14 mouse cellular contexts compared by ENCODE assay signal in the genomic region with DNA sequence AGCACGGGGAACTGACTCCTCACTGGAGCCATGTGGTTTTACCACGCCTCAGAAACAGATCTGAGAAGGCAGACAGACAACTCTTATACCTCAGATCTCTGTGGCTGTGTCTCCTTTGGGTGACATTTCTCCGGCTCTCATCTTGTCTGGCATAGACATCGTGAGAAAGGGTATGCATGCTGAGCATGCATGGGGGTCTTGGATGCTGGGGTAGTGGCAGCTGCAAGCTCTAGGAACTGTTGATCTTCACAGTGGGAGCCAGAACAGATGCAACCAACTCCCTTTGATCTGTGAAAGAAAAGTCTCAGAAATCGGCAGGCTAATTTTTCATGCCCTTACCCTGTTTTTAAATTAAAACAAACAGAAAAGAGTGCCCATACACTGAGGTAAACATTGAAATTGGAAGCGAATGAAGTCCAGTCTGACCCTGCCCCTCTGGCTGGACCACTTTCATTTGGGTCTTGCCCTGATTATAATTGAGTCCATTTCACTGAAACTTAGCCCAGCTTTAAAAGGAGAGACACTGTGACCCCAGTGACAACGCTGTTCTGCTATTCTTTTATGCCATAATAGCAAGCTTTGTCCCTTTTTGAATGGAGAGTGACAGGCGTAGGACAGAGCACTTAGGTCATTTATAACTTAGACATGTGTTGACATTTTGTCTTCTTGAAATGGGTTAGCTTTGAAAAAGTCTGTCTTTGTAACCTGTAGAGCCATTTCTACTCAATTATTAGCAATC. TPM values are rescaled to one million over a fixed set of nuclear protein-coding genes. Genes with fewer than 3 reads are reported as not detected.
DNase-seq lines count a peak whose midpoint lies in the region; ATAC-seq lines count a peak whose summit lies in the region.
"Had no signal": no experiment of that assay in that cellular context is flagged by ENCODE, and none has a peak within 500 bp of the region (broad histone marks: within the 10 kb centered on the region; RNA-seq: fewer than 3 reads in every experiment).

No protein-coding gene starts in this region.

- H3K4me2 ChIP-seq in hindbrain, embryonic 11.5 days (replicated peaks; ENCODE audit: low read depth, low read length), result no peak overlapping the region
- no peak overlapping the region for H3K4me2 ChIP-seq in hindbrain, embryonic 14.5 days (replicated peaks)
- no peak overlapping the region for H3K4me2 ChIP-seq in forebrain, embryonic 15.5 days (replicated peaks)
- H3K4me2 ChIP-seq: limb, embryonic 15.5 days had no signal

- DNase-seq in hindbrain, embryonic 11.5 days (ENCODE audit: low spot score), result no peak
- no peak for DNase-seq in hindbrain, embryonic 14.5 days (ENCODE audit: low spot score)
- DNase-seq in embryonic facial prominence, embryonic 10.5 days (ENCODE audit: low spot score), result no peak
- peak; percentile 23 for DNase-seq in neural tube, embryonic 10.5 days (ENCODE audit: extremely low spot score, low spot score)
- no peak for DNase-seq in adrenal gland, adult 8-10 months
- DNase-seq in kidney, postnatal 10 days, result no peak
- DNase-seq: heart, adult 2 months; kidney, postnatal 36 days; lung, postnatal 10 days; right cerebral cortex, adult 18-20 months had no signal

- H3K4me1 ChIP-seq in hindbrain, embryonic 11.5 days (replicated peaks; ENCODE audit: control insufficient read depth, insufficient read depth, low read length), result peaks cover 2% of the 10 kb centered on the region; the same call in 1 of the 2 replicates
- H3K4me1 ChIP-seq in hindbrain, embryonic 14.5 days (replicated peaks; ENCODE audit: control insufficient read depth, insufficient read depth, low read length), result peaks cover 19% of the 10 kb centered on the region; the same call in 1 of the 2 replicates
- H3K4me1 ChIP-seq in embryonic facial prominence, embryonic 10.5 days, result peaks cover 32% of the 10 kb centered on the region
- H3K4me1 ChIP-seq in forebrain, embryonic 15.5 days, result peaks cover 13% of the 10 kb centered on the region

- H3K9me3 ChIP-seq in hindbrain, embryonic 11.5 days (ENCODE audit: control insufficient read depth, low read length), result no peaks in the 10 kb centered on the region
- H3K9me3 ChIP-seq in hindbrain, embryonic 14.5 days (ENCODE audit: control insufficient read depth, low read length), result no peaks in the 10 kb centered on the region
- H3K9me3 ChIP-seq in embryonic facial prominence, embryonic 10.5 days, result no peaks in the 10 kb centered on the region
- no peaks in the 10 kb centered on the region for H3K9me3 ChIP-seq in forebrain, embryonic 15.5 days
- H3K9me3 ChIP-seq: limb, embryonic 15.5 days had no signal

- peak; percentile 58 for ATAC-seq in hindbrain, embryonic 11.5 days (ENCODE audit: low FRiP score)
- ATAC-seq in hindbrain, embryonic 14.5 days (ENCODE audit: low FRiP score), result no peak
- peak; percentile 49; the same call in 1 of the 2 replicates for ATAC-seq in forebrain, embryonic 15.5 days (replicated peaks)
- ATAC-seq: Patski had no signal

- peak overlapping the region; percentile 33; the same call in 1 of the 2 replicates for H3K27ac ChIP-seq in hindbrain, embryonic 11.5 days (ENCODE audit: low read depth, low read length)
- H3K27ac ChIP-seq in hindbrain, embryonic 14.5 days, result no peak overlapping the region
- H3K27ac ChIP-seq in embryonic facial prominence, embryonic 10.5 days (replicated peaks), result 0 out of 2 replicates have a peak overlapping the region, but pooled peaks have one; percentile 44
- H3K27ac ChIP-seq in forebrain, embryonic 15.5 days (replicated peaks), result 0 out of 2 replicates have a peak overlapping the region, but pooled peaks have one; percentile 5
- H3K27ac ChIP-seq: heart, adult 2 months; left cerebral cortex, adult 2 months; limb, embryonic 15.5 days had no signal

- no peak overlapping the region for H3K4me3 ChIP-seq in hindbrain, embryonic 11.5 days (ENCODE audit: low read depth, low read length)
- H3K4me3 ChIP-seq in hindbrain, embryonic 14.5 days (replicated peaks; ENCODE audit: low read length), result no peak overlapping the region
- no peak overlapping the region for H3K4me3 ChIP-seq in embryonic facial prominence, embryonic 10.5 days
- no peak overlapping the region for H3K4me3 ChIP-seq in forebrain, embryonic 15.5 days
- H3K4me3 ChIP-seq: heart, adult 2 months; left cerebral cortex, adult 2 months; limb, embryonic 15.5 days had no signal

- H3K9ac ChIP-seq in hindbrain, embryonic 11.5 days (ENCODE audit: low read depth, low read length), result no peak overlapping the region
- H3K9ac ChIP-seq in hindbrain, embryonic 14.5 days, result no peak overlapping the region
- no peak overlapping the region for H3K9ac ChIP-seq in forebrain, embryonic 15.5 days (replicated peaks)
- H3K9ac ChIP-seq: limb, embryonic 15.5 days had no signal

- no peaks in the 10 kb centered on the region for H3K27me3 ChIP-seq in hindbrain, embryonic 11.5 days (ENCODE audit: control insufficient read depth, insufficient read depth, low read length)
- no peaks in the 10 kb centered on the region for H3K27me3 ChIP-seq in hindbrain, embryonic 14.5 days (ENCODE audit: control insufficient read depth, insufficient read depth, low read length)
- H3K27me3 ChIP-seq in embryonic facial prominence, embryonic 10.5 days (replicated peaks; ENCODE audit: low read depth, poor library complexity, severe bottlenecking), result no peaks in the 10 kb centered on the region
- no peaks in the 10 kb centered on the region for H3K27me3 ChIP-seq in forebrain, embryonic 15.5 days
- H3K27me3 ChIP-seq: limb, embryonic 15.5 days; Patski had no signal

- WGBS in hindbrain, embryonic 11.5 days, result 11% methylated on average over 8 of the region's 8 CpGs
- WGBS in hindbrain, embryonic 14.5 days, result 7% methylated on average over 8 of the region's 8 CpGs
- WGBS in embryonic facial prominence, embryonic 10.5 days, result 30% methylated on average over 8 of the region's 8 CpGs
- WGBS in forebrain, embryonic 15.5 days, result 12% methylated on average over 8 of the region's 8 CpGs

- no peaks in the 10 kb centered on the region for H3K36me3 ChIP-seq in hindbrain, embryonic 11.5 days (ENCODE audit: control insufficient read depth, insufficient read depth, low read length)
- H3K36me3 ChIP-seq in hindbrain, embryonic 14.5 days (replicated peaks; ENCODE audit: control insufficient read depth, insufficient read depth), result no peaks in the 10 kb centered on the region
- H3K36me3 ChIP-seq in embryonic facial prominence, embryonic 10.5 days (replicated peaks), result no peaks in the 10 kb centered on the region
- H3K36me3 ChIP-seq in forebrain, embryonic 15.5 days, result no peaks in the 10 kb centered on the region
- H3K36me3 ChIP-seq: limb, embryonic 15.5 days had no signal

RNA-seq across cellular contexts. Expression of a gene that starts 17.9 kb away (rescaled TPM):
- polyA plus RNA-seq in hindbrain, embryonic 11.5 days (2014; fragmentation: Nextera tagmentation; extraction: Ambion mirVana), result 15.2 and 16.7 TPM in 2 replicates
- 7.9 and 11.7 TPM in 2 replicates for polyA plus RNA-seq in hindbrain, embryonic 14.5 days (2014; fragmentation: Nextera tagmentation; extraction: Ambion mirVana)
- polyA plus RNA-seq in embryonic facial prominence, embryonic 10.5 days (2016; fragmentation: Nextera tagmentation; extraction: Ambion mirVana), result 19.0 TPM in 2 replicates
- 10.7 and 11.2 TPM in 2 replicates for polyA plus RNA-seq in forebrain, embryonic 15.5 days (2015; fragmentation: Nextera tagmentation; extraction: Ambion mirVana)
- total RNA-seq in adrenal gland, adult 8-10 months (2022), result 10 to 100 TPM; 21.8 to 28.1 (median 25.7) TPM
